Mouse (Mus musculus) thymus, postnatal 14 days (tissue): ENCODE measurements around the gene Spsb2.
"Not testable (repeated sequence)": the region's sequence is repeated elsewhere in the genome, so short reads cannot be mapped to it uniquely, and the experiment has no call there.

Experiments
- DNase-seq: peaks from one replicate; pipeline ENCODE4 v3.0.0; 2021

Gene Spsb2

GRCm38 (mm10) chr6:124820891-124821290, 12.4 kb downstream of the Spsb2 start:
- no peak for DNase-seq

- no peak for DNase-seq
Measured at GRCm38 (mm10) chr6:124822049-124822448, 13.6 kb downstream of the Spsb2 start.

- DNase-seq = peak; percentile 56
Measured at GRCm38 (mm10) chr6:124828101-124828592, 19.7 kb downstream of the Spsb2 start.

GRCm38 (mm10) chr6:124828868-124829798, 20.7 kb downstream of the Spsb2 start, which contains the start of the genes Usp5 and Cdca3:
TSS of gene Usp5 (minus strand) at chr6:124829484.
TSS of gene Cdca3 (plus strand) at chr6:124829547.
- DNase-seq = peak; percentile 98

- peak; percentile 93 for DNase-seq
Measured at GRCm38 (mm10) chr6:124829799-124830700, 21.6 kb downstream of the Spsb2 start.

DNA sequence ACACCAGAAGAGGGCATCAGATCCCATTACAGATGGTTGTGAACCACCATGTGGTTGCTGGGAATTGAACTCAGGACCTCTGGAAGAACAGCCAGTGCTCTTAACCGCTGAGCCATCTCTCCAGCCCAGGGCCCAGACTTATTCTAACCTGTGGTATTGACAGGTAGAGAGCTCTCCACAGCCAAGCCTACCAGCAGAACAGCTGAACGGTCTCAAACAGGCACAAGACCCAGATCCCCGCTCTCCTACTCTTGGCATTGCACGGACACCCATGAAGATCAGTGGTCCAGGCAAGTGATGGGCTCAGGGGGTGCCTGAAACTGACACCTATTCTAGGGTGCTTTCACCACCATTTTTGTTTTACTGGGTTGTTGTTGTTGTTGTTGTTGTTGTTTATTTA, 22.7 kb downstream of the Spsb2 start:
- DNase-seq = not testable (repeated sequence)

- DNase-seq = no peak
Measured at GRCm38 (mm10) chr6:124831649-124832048, 23.2 kb downstream of the Spsb2 start.

GRCm38 (mm10) chr6:124834512-124835081, 26.1 kb downstream of the Spsb2 start:
- DNase-seq = no peak

DNA sequence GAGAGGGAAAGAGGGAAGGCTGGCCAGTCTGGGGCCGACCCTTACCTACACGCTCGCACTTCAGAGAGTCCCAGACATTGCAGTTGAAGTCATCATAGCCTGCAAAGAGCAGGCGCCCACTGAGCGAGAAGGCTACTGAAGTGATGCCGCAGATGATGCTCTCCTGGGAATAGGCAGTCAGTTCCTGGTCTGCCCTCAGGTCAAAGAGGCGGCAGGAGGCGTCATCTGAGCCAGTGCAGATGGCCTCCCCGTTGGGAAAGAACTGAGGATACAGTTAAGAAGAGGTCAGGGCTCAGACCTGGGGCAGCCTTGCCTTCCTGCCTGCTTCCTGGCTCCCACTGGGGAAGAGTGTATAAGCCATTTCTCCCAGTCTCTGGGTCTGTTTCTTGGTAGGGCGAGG, 27.1 kb downstream of the Spsb2 start:
- DNase-seq = no peak

DNA sequence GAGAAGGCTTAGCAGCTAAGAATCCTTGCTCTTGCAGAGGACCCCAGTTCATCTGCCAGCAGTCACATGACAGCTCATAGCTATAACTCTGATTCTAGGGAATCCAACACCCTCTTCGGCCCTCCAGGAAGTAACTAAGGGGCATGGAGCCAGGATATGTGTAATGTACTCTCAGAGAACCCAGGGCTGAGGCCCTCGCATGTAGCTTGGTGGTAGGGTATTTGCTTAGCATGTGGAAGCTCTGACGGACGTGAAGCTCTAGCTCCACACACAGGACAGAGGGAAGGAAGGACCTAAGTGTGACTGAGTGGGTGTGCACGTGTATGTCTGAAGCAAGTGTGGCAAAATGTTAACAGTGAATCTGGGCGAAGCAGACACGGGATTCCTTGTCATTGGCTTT, 27.9 kb downstream of the Spsb2 start:
- DNase-seq = no peak

DNA sequence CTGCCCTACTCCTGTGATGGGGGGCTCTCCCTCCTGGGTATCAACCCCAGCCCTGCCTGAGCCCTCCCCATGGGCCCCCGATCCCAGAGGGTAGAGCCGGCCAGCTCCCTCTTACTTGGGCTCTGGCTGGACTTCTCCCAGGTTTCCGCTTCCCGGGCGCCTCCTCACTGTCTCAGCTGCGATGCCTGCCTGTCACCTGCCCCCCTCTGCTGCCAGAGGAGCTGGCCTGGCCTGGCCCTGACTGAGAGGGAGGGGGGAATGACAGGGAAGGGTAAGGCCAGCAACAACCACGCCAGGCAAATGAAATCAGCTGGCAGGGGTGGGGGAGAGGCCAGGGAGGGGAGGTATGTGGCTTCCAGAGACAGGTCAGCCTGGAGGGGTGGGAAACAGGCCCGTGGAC, 31.3 kb downstream of the Spsb2 start:
- no peak for DNase-seq

GRCm38 (mm10) chr6:124840241-124841167, 32.0 kb downstream of the Spsb2 start, which contains the start of gene Gnb3:
TSS of gene Gnb3 (minus strand) at chr6:124840275.
- DNase-seq = no peak

DNA sequence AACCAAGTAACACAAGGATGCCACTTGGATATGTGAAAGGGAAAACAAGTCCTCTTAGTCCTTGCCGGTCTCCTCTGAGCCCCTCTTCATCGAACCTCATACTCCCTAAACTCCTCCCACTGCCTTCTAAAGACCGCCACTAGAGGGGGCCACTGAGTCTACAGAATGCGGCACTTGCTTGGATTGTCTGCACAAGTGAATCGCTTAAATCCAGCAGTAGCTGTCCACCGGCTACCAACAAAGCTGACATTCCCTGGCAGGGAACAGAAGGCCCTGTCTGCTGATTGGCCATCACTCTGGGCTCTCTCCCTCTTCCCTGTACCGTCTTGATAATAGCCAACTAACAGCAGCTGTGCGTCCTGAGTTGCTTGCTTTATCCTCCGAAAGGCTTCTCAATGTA, 38.8 kb downstream of the Spsb2 start:
- peak; percentile 95 for DNase-seq

- DNase-seq = no peak
Measured at GRCm38 (mm10) chr6:124850535-124850934, 42.1 kb downstream of the Spsb2 start.

GRCm38 (mm10) chr6:124854647-124855046, 46.2 kb downstream of the Spsb2 start:
- DNase-seq = no peak

GRCm38 (mm10) chr6:124856321-124856720, 47.9 kb downstream of the Spsb2 start:
- DNase-seq = peak; percentile 19

DNA sequence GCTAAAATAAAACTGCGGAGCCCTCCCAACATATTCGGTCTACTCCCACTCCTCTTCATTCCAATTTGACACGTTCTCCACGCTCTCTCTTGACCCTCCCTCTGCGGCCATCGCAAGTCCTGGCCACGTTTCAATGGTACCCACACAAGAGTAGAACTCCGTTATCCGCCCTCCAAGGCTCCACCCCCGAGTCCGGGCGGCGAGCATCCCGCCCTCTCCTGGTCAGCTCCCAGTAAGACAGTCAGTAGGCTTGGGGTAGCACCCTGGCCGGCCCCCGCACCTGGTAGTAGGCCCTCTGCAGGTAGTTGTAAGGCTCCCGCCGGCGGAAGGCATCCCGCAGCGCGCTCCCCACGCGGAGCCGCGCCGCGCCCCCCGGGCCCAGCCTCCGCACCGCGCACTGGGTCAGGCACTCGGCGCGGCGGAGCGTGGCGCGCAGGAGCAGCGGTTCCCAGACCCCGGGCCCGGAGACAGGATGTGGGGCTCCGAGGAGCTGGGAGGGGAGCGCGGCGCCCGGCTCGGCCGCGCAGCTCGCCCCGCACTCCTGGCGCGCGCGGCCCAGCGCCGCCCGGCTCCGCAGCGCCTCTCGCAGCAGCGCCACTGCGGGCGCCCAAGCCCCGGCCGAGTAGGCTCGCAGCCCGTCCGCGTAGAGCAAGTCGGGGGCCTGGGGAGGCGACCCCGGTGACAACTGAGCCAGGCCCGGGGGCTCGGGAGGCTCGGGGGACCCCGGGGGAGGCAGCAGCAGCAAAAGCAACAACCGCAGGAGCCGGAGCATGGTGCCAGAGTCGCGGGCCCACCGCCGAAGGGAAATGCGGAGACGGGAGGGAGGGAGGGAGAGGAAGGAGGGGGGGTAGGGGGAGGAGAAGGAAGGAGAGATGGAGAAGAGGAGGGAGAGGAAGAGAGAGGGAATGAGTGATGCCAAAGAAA, 48.7 kb downstream of the Spsb2 start, which contains the start of gene P3h3:
Gene P3h3 (minus strand): TSS at position 837 of the 924 bp plus-strand sequence.
- peak; percentile 87 for DNase-seq

DNA sequence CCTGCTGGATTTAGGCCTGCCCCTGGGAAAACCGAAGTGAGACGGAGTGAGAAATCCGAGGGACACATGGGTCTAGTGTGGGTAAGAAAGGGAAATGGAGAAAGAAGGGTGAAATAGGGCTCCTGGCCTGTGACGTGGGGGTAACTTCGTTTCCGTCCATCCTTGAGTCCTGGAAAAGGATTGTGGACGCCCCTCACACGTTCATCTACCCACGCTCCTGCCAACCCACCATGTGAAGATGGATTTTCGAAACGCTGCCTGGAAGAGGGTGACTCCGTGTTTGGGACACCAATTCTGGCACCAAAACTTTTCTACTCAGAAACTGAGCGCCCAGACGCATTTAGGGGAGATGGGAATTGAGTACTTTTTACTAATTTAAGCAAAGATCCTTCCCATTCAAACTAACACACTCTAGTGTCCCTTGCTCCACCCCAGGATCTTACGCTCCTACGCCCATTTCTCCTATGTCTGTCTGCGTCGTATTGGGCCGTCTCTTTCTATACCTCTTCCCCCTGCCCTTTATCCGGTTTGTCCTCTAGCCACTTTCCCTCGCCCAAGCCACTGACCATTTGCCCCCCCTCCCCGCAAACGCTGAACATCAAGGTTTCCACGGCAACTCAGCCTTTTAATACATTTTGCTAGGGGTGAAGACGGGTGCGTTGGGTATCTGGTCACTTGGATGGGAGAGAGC, 49.5 kb downstream of the Spsb2 start:
- peak; percentile 24 for DNase-seq

DNA sequence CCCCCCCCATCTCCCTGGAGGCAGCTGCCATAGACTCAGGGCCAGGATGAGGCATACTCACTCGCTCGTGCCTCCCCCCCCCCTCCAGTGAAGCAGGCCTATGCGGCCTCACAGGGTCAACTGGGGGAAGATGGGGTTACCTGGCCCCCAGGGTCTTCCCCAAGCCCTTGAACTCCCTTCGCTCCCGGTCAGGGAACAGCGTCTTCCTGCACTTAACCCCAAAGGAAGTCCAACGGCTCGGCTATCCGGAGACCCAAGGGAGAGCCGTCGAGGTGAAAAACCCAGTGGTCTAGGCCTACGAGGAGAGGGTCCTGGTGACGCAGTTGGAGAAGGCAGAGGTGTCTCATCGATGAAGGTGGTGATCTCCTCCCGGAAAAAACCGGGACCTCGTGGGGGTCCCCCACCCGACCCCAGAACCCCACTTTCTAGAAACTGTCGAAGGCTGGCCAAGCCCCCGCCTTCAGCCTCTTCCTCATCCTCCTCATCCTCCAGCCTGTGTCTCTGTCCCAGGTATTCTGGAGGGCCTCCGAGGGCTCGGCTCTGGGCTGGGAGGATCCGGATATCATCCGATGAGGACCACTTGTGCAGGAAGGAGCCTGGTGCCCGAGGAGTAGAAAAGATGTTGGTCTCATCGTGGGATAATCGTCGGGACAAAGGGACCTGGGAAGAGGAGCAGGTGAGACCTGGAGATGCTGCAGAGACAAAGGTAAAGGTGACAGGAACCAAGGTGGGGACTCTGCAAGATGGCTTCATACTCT, 50.3 kb downstream of the Spsb2 start:
- DNase-seq = no peak
